Mouse (Mus musculus) embryo, embryonic 10.5 days (tissue): Measurements from ENCODE around the gene Synrg.

ENCODE experiments used
- DNase-seq: peaks from one replicate; pipeline ENCODE4 v3.0.0-alpha.2; 2015; ENCODE audit warnings: low spot score

Synrg gene

GRCm38 (mm10) chr11:84040621-84041020 lies 76.4 kb downstream of the Synrg start:
- DNase-seq, result no peak

GRCm38 (mm10) chr11:84042808-84043762 lies 78.9 kb downstream of the Synrg start:
- DNase-seq, result peak; percentile 92

GRCm38 (mm10) chr11:84044988-84045387 lies 80.8 kb downstream of the Synrg start:
- no peak for DNase-seq

- no peak for DNase-seq
Observed at GRCm38 (mm10) chr11:84047270-84047669, 83.0 kb downstream of the Synrg start.

- DNase-seq, result no peak
Observed at GRCm38 (mm10) chr11:84048411-84048810, 84.2 kb downstream of the Synrg start.

- no peak for DNase-seq
Observed at GRCm38 (mm10) chr11:84053055-84053454, 88.8 kb downstream of the Synrg start.

- no peak for DNase-seq
Observed at GRCm38 (mm10) chr11:84053524-84054163, 89.4 kb downstream of the Synrg start.

GRCm38 (mm10) chr11:84057418-84057817 lies 93.2 kb downstream of the Synrg start:
- no peak for DNase-seq

- no peak for DNase-seq
Observed at GRCm38 (mm10) chr11:84059784-84060183, 95.6 kb downstream of the Synrg start.

- no peak for DNase-seq
Observed at GRCm38 (mm10) chr11:84060635-84061034, 96.4 kb downstream of the Synrg start.

- no peak for DNase-seq
Observed at GRCm38 (mm10) chr11:84061881-84062280, 97.7 kb downstream of the Synrg start.

- DNase-seq, result peak; percentile 36
Observed at GRCm38 (mm10) chr11:84062805-84063204, 98.6 kb downstream of the Synrg start.

- no peak for DNase-seq
Observed at GRCm38 (mm10) chr11:84063631-84064209, 99.5 kb downstream of the Synrg start.

- peak; percentile 49 for DNase-seq
Observed at GRCm38 (mm10) chr11:84066071-84066481, 101.8 kb downstream of the Synrg start.

- peak; percentile 55 for DNase-seq
Observed at GRCm38 (mm10) chr11:84066927-84067645, 102.9 kb downstream of the Synrg start.

- peak; percentile 67 for DNase-seq
Observed at GRCm38 (mm10) chr11:84067720-84068190, 103.5 kb downstream of the Synrg start.

- peak; percentile 69 for DNase-seq
Observed at GRCm38 (mm10) chr11:84068191-84069033, 104.2 kb downstream of the Synrg start.

GRCm38 (mm10) chr11:84069034-84069370 lies 104.8 kb downstream of the Synrg start, which contains the start of gene Dusp14:
TSS of gene Dusp14 (minus strand) at chr11:84069261.
- DNase-seq, result peak; percentile 35

- peak; percentile 46 for DNase-seq
Observed at GRCm38 (mm10) chr11:84072904-84073651, 108.8 kb downstream of the Synrg start.
